Mouse (Mus musculus): ENCODE data around the gene Tomm70a. TPM values are rescaled to one million over a fixed set of nuclear protein-coding genes. Genes with fewer than 3 reads are reported as not detected.

Tomm70a gene
- total and polyA plus RNA-seq, 3 experiments: 112 to 194 (median 129) TPM

DNA sequence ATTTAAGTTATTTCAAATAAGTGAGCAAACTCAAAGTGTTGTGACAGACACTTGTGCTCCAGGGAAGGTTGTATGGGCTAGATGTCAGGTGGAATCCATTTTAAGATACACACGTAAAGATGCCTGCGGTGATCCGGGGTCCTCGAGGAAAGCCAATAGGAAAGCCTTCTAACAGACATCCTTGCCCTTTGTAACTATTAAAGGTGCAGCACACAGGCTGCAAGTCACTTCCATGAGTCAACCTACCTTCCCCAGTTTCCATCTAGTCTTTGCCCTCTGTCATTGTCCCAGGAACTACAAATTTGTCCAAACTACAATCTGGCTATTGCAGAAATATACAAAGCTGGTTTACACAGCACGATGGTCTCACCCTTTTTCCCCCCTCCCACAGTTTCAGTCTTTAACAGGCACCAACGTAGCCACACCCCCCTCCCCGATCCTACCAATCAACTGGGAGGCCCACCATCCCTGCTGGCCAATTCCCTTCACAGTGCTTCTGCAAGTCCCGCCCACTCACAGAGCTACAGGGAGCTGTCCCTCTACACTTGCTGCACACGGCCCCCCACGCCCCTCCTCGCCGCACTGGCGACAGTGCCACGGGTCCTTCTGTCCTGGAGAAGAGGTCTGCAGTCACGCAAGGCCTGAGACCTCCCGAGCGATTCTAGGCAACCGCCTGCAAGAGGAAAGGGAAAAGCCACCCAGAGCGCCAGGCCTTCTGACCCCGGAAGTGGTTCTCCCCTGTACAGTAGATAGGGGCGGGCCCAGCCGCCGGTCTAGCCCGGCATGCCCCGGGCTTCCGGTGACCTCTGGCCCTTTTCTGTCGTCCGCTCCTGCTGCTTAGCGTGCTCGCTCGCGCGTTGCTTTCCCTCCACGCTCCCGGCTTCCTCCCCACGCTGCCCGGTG, at the start of gene Tomm70a (continued):
- no peak for TF ChIP-seq PAX5 (IDR thresholded peaks at IDR 0.05; ENCODE audit: low read length)

- dilution Hi-C loops (cut with MboI; ENCODE audit: extremely low pct_ligation_motif_present, extremely low pct_unique_long_range_greater_than_20kb, low sequenced_read_pairs) (no loop called here), in situ Hi-C loops (cut with MboI; ENCODE audit: low pct_ligation_motif_present, low pct_unique_long_range_greater_than_20kb, low sequenced_read_pairs) (no loop called here)
- no peaks in the 10 kb centered on the region for H3K4me1 ChIP-seq (ENCODE audit: control insufficient read depth in 1 of 2, insufficient read depth in 2 of 2)
- no peak overlapping the region for H3K4me2 ChIP-seq (ENCODE audit: insufficient read depth, low read depth, poor library complexity, severe bottlenecking)
- TF ChIP-seq NELFE (IDR thresholded peaks at IDR 0.05; ENCODE audit: low read depth, low read length): no peak
- no peak for TF ChIP-seq ETS1 (conservative IDR thresholded peaks at IDR 0.05; ENCODE audit: low read depth, low read length)
- TF ChIP-seq PAX5 (IDR thresholded peaks at IDR 0.05; ENCODE audit: low read length): no peak
- TF ChIP-seq KAT2A (IDR thresholded peaks at IDR 0.05; ENCODE audit: insufficient replicate concordance, low read length): no peak
- no peak for TF ChIP-seq MXI1 (IDR thresholded peaks at IDR 0.05; ENCODE audit: low read depth, low read length)
- TF ChIP-seq NRF1 (IDR thresholded peaks at IDR 0.05; ENCODE audit: low read depth, low read length): no peak
- TF ChIP-seq POLR2A (IDR thresholded peaks at IDR 0.05; ENCODE audit: low read depth, low read length): no peak
- TF ChIP-seq UBTF (IDR thresholded peaks at IDR 0.05; ENCODE audit: low read depth, low read length): no peak
- no peak for TF ChIP-seq ZMIZ1 (IDR thresholded peaks at IDR 0.05; ENCODE audit: low read depth, low read length)
- TF ChIP-seq CTCF (conservative IDR thresholded peaks at IDR 0.05 in 1 of 2, IDR thresholded peaks at IDR 0.05 in 1 of 2; ENCODE audit: low read depth in 2 of 2, low read length in 2 of 2): no peak
- no peak for TF ChIP-seq MYC (IDR thresholded peaks at IDR 0.05; ENCODE audit: low read depth, low read length)
- TF ChIP-seq HCFC1 (IDR thresholded peaks at IDR 0.05; ENCODE audit: low read depth, low read length): no peak
- no peak for TF ChIP-seq SIN3A (IDR thresholded peaks at IDR 0.05; ENCODE audit: low read length)
- TF ChIP-seq BHLHE40 (IDR thresholded peaks at IDR 0.05; ENCODE audit: low read depth, low read length): no peak
- no peak for TF ChIP-seq USF2 (conservative IDR thresholded peaks at IDR 0.05; ENCODE audit: low read depth, low read length)
- no peak for TF ChIP-seq MAX (IDR thresholded peaks at IDR 0.05; ENCODE audit: low read length)
- no peak for TF ChIP-seq ZKSCAN1 (IDR thresholded peaks at IDR 0.05; ENCODE audit: borderline replicate concordance, low read depth, low read length)
- no peak for TF ChIP-seq SMC3 (IDR thresholded peaks at IDR 0.05; ENCODE audit: low read depth, low read length)
- no peak overlapping the region for H3K9ac ChIP-seq (ENCODE audit: insufficient read depth, low read depth)
- H3K79me2 ChIP-seq (replicated peaks; ENCODE audit: control insufficient read depth, extremely low read depth, insufficient read depth, poor library complexity, severe bottlenecking): no peaks in the 10 kb centered on the region
- no peaks in the 10 kb centered on the region for H3K9me3 ChIP-seq (replicated peaks; ENCODE audit: low read length)
- H3K4me3 ChIP-seq (replicated peaks in 1 of 3; ENCODE audit: low read depth in 2 of 3, low read length in 2 of 3, poor library complexity in 1 of 3): no peak overlapping the region
- H3K27me3 ChIP-seq (replicated peaks): no peaks in the 10 kb centered on the region
- H3K27ac ChIP-seq (ENCODE audit: insufficient read depth, low read depth): no peak overlapping the region
- DNase-seq (ENCODE audit: extremely low read depth): no peak
- no peaks in the 10 kb centered on the region for H3K36me3 ChIP-seq (replicated peaks in 1 of 2; ENCODE audit: control insufficient read depth in 1 of 2, insufficient read depth in 1 of 2, low read length in 1 of 2)
These were observed 45.5 kb upstream of the Tomm70a start for GRCm38 (mm10) chr16:57075986-57076385.

GRCm38 (mm10) chr16:57079577-57079976, 41.9 kb upstream of the Tomm70a start:
- no peak for TF ChIP-seq ZC3H11A (IDR thresholded peaks at IDR 0.05; ENCODE audit: low read depth, low read length)
- Histone ChIP-seq H3K4me2 (ENCODE audit: insufficient read depth, low read depth, poor library complexity, severe bottlenecking) (no peak overlapping the region), H3K36me3 (replicated peaks in 1 of 2; ENCODE audit: control insufficient read depth in 1 of 2, insufficient read depth in 1 of 2, low read length in 1 of 2) (no peaks in the 10 kb centered on the region)

More at GRCm38 (mm10) chr16:57079577-57079976, 41.9 kb upstream of the Tomm70a start:
- no peaks in the 10 kb centered on the region for H3K9me3 ChIP-seq (replicated peaks; ENCODE audit: low read length)
- H3K79me2 ChIP-seq (replicated peaks; ENCODE audit: control insufficient read depth, extremely low read depth, insufficient read depth, poor library complexity, severe bottlenecking): no peaks in the 10 kb centered on the region
- dilution Hi-C loops (cut with MboI; ENCODE audit: extremely low pct_ligation_motif_present, extremely low pct_unique_long_range_greater_than_20kb, low sequenced_read_pairs) (no loop called here), in situ Hi-C loops (cut with MboI; ENCODE audit: low pct_ligation_motif_present, low pct_unique_long_range_greater_than_20kb, low sequenced_read_pairs) (no loop called here)
- no peaks in the 10 kb centered on the region for H3K27me3 ChIP-seq (replicated peaks)
- peaks cover 0 to 6% of the 10 kb centered on the region in 2 experiments; a peak in 2 of 4 replicates for H3K4me1 ChIP-seq (ENCODE audit: control insufficient read depth in 1 of 2, insufficient read depth in 2 of 2)
- DNase-seq (ENCODE audit: extremely low read depth): no peak
- no peak overlapping the region for H3K27ac ChIP-seq (ENCODE audit: insufficient read depth, low read depth)
- no peak overlapping the region for H3K9ac ChIP-seq (ENCODE audit: insufficient read depth, low read depth)
- H3K4me3 ChIP-seq (replicated peaks in 1 of 3; ENCODE audit: low read depth in 2 of 3, low read length in 2 of 3, poor library complexity in 1 of 3): no peak overlapping the region
